Mouse (Mus musculus): Measurements from ENCODE around the gene Dhx29. TPM values are rescaled to one million over a fixed set of nuclear protein-coding genes. Genes with fewer than 3 reads are reported as not detected.

Dhx29 gene
- polyA plus RNA-seq, 1 experiment from 2014 or later = 21.5 TPM

Other genes starting within 250 kb of the Dhx29 start
- gene Plpp1, start 126.7 kb upstream of the Dhx29 start, polyA plus RNA-seq (2015; fragmentation: Nextera tagmentation; extraction: Ambion mirVana) = 83.2 and 84.5 TPM in 2 replicates
- 54.2 and 60.4 TPM in 2 replicates for gene Mtrex, start 56 bp upstream of the Dhx29 start, polyA plus RNA-seq (2015; fragmentation: Nextera tagmentation; extraction: Ambion mirVana)
- gene Ccno, start 60.3 kb downstream of the Dhx29 start, polyA plus RNA-seq (2015; fragmentation: Nextera tagmentation; extraction: Ambion mirVana) = 0.27 and 0.34 TPM in 2 replicates
- 0.09 TPM in 1 of 2 replicates, not detected in the other for gene Mcidas, start 66.4 kb downstream of the Dhx29 start, polyA plus RNA-seq (2015; fragmentation: Nextera tagmentation; extraction: Ambion mirVana)
- not detected in 2 replicates for gene Cdc20b, start 107.7 kb downstream of the Dhx29 start, polyA plus RNA-seq (2015; fragmentation: Nextera tagmentation; extraction: Ambion mirVana)
- 106 and 119 TPM in 2 replicates for gene Gpx8, start 119.0 kb downstream of the Dhx29 start, polyA plus RNA-seq (2015; fragmentation: Nextera tagmentation; extraction: Ambion mirVana)
- gene Gzma, start 173.5 kb downstream of the Dhx29 start, polyA plus RNA-seq (2015; fragmentation: Nextera tagmentation; extraction: Ambion mirVana) = 2.4 and 2.7 TPM in 2 replicates

All from intestine, embryonic 15.5 days (tissue).